Mouse (Mus musculus): Measurements from ENCODE around the gene Atf7.
"Not testable (repeated sequence)": the region's sequence is repeated elsewhere in the genome, so short reads cannot be mapped to it uniquely, and the experiment has no call there.

Atf7 gene

DNA sequence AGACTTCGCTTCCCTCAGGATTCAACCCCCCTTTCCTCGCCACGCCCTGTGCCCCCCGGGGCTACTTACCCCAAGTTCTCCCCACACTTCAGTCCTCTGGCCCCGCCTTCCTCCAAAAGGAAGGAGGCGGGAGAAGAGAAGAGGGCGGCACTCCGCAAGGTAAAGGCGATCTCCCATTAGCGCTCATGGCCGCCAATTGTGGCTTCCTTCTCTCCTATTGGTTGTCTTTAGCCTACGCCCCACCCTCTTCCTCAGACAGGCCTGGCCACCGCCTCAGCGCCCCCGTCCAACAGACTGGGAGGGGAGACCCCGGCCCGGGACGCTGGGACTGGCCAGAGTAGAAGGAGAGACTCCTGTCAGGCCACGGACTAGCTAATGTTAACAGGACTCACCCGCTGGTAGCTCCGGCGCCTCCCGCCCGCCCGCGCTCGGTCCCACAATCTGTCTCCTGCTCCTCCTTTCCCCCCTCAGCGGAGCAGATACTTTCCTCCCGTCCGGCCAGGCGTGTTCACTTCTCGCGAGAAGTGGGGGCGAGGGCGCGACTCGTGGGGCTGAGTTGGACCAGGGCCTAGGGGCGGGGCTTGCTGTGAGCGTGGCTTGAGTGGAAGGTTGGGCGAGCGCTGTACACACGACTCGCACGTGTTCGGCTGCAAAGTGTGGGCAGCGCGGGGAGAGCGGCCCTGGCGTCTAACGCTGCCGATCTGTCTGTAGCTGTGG is at the start of gene Atf7, which contains the start of gene Gm28047:
Atf7 (minus strand) TSS at position 495 of the 717 bp plus-strand sequence.
Gm28047 (minus strand) TSS at position 98 of the 717 bp plus-strand sequence.
- peak; percentile 100 for DNase-seq

DNA sequence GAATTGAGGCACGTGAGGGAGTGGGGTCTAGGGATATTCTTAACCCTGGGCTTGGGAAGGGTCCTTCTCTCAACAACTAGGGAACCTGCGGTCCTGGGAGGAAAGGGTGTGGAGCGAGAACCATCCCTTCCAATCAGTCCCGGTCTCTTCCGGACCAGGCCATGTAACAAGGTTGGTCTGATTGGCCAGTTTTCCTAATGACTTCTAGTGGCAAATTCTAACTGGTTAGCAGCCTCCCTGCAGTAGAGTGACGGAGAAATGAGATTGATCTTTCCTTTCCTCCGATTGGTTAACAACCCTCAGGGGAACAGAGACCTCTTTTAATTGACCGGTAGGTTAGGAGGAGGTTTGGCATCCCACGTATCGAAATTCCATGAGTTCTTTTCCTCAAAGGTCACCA is 48.3 kb upstream of the Atf7 start:
- peak; percentile 64 to 74 for DNase-seq

DNA sequence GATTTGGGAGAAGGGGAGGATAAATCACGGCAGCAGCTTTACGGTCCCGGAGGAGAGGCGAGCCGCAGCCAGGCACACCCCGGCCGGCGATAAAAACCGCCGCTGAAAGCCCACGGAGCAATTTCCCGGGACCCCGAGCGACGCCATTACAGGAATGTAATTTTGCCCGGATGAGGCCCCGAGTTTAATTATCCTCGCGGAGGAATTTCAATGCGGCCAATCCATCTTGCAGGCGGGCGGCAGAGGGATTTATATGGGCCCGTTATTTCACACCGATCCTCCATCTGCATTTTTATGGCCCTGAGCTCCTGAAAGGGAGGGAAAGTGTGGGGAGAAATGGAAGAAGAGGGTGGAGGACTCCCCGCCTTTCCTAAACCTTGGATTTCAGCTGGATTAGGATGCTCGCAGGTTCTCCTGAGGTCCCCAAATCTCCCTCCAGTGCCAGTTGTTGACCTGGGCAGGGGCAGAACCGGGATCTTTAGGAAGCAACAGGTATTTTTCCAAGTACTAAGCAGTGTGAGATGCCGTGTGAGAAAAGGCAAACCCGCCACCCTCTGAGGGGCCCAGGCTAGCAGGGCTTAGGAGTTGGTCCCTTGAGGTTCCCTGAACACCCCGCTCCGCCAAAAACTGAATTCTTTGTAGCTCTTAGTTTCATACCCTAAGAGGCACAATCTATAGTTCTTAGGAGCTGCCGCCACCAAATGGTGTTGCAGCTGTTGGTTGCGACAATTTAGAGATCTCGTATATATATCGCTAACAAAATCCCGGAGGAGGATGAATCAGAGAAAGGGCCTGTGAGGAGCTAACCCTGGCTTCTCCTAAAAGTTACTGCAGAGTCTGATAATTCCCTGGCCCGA is 47.2 kb upstream of the Atf7 start, which contains the start of gene Atp5g2:
Atp5g2 (minus strand) TSS at position 138 of the 857 bp plus-strand sequence.
- DNase-seq = peak; percentile 28 to 30

DNA sequence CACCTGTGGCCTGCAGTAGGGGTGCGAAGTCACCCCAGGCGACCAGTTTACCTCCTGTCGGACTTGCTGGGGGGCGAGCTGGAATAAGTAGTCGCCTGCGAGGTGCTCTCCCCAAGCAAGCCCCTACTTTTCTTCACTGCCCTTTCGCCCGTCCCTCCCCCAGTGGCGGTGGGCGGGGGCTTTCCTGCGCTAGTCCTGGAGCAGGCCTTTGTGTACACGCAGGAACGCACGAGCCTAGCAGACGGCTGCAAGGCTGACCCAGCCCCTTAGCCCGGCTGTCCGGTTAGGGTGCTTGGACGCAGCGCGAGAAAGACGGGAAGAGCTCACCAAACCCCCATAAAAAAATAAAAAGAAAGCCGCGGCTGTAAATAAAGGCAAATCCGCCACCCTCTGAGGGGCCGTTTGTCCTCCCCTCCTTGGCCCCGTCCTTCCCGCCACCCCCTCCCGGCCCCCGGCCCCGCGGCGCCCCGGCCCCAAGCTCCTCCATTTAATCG is 46.5 kb upstream of the Atf7 start:
- DNase-seq = peak; percentile 87 to 90

DNA sequence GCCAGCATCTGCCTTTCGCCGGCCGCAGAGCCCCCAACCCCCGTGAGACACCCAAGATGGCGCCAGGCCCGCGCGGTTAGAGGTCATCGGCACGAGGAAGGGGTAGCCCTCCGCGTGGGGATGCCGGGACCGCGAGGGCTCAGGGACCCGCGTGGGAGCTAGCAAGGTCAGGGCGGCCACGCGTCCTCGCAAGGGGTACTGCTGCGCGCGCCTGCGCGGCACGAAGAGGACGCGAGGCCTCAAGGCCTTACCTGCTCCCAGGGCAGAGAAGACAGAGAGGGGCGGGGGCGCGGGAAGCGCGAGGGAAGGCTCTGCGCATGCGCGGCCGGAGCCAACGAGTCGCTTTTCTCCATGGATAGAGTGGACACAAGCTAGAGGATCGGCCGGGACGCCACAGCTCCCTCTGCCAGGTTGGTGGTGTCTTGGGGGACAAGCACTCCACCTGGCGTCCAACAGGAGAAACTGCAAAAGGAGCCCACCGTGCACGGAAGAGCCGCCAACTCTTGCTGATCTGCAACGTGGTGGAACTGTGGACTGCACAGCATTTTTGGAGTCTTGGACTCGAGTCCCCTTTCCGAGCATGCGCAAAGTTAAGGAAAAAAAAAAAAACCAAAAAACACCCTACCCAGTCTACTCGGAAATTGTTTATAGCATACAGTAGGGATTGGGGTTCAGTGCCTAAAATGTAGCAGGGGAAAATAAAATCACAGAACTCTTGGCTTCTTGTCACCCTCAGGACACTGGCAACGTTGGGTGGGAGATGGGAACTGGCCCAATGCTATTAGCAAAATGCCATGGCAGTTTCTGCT is 45.7 kb upstream of the Atf7 start:
- peak; percentile 98 for DNase-seq

DNA sequence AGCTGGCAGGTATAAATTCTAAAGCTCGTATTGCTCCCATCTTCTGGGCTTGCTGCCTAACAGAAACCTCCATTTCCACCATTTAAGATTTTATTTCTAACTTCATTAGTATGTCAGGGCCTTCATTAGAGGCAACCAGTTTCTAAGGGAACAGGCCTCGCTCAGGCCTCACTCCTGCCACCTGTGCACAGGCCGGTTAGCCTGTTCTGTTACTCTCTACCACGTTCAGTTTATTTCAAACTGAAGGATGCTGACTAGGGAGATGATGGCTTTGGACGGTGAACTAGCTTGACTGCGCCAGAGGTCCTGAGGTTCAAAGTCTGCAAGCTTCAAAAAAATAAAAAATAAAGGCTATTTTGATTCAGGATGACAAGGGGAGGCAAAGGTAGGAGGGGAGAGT is 45.0 kb upstream of the Atf7 start:
- DNase-seq = no peak

DNA sequence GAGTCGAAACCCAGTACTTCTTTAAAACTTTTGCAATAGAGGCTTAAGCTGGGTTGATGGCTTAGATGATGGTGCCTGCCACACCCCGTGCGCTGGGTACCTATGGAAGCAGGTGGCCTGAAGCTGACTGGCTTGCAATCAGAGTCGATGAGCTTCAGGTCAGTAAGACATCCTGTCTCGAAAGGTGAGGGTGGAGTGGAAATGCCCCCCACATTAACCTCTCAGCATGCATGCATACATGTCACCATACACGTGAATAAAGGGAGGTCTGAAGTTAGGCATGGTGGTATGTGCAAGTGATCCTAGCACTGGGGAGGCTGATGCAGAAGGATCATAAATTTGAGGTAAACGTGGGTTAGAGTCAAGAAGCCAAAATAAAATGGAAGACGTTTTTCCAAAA is 44.3 kb upstream of the Atf7 start:
- no peak for DNase-seq

DNA sequence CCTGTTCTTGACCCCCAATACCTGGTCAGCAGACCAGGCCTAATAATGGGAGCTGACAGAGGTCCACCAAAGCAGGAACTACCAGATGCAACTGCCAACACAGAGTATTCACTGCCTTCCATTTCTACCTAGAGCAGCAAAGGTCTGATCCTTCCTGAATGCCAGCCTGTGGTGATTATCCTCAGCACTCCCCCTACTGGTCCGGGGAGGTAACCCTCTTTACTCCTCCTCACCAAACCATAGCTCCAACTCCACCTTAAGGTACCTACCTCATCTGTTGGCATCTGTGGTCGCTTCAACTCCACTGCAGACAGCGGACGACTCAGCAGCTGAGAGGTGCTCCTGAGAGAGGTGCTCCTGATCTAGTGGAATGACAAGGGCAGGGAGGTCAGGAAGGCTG is 40.2 kb upstream of the Atf7 start:
- DNase-seq = peak; percentile 39 to 62

DNA sequence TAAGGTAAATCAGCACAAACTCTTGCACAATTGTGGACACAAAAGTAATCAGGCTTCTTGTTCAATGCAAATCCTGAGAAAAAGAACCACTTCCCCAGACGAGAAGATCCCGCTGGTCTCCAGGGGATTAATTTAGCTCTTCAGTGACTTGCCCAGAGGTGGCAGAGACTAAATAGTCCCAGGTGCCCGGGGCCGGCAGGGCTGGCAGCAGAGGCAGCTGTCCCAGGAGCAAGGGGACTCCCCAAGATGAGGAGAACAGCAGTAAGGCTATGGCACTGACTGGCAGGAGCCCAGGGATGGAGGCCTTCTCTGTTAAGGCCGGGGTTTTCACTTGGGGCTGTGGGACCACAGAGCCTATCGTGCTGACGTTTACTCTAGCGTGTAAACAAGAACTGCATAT is 38.6 kb upstream of the Atf7 start:
- no peak for DNase-seq

DNA sequence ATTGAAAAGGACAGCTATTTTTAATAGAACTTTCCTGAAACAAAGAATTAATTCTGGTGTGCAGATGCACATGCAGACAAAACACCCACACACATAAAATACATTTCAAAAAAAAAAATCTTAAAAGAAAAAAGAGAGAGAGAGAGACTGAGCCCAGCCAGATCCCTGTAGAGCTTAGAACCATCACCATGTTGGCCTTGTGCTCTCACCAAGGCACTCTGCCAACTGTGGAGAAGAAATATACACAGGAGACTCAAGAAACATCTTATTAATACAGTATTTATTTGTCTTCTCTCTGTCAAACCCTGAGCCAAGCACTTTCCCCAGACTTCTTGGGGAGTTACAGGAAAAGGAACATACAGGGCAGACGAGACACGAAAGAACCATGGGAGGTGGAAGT is 37.3 kb upstream of the Atf7 start:
- not testable (repeated sequence) for DNase-seq

DNA sequence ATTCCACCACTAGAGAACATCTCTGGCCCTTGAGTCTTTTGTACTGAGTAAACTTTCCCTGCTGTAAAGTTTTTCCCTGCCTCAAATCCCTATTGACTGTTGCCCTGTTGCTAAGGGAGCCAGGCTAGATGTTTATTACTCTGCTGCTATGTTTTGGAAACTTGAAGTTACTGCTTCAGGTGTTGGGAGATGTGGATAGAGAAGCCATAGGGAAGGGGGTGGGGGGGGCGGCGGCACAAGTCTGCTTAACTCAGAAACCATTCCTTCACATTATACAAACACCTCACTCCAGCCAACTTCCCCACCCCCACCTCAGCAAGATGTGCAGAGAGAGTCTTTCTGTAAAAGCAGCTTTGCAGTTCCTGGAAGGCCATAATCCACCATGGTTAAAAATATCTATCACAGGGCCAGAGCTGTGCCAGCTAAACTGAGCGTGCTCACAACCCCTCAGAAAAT is 32.7 kb upstream of the Atf7 start:
- DNase-seq = peak in 1 of 2 experiments; percentile 16

DNA sequence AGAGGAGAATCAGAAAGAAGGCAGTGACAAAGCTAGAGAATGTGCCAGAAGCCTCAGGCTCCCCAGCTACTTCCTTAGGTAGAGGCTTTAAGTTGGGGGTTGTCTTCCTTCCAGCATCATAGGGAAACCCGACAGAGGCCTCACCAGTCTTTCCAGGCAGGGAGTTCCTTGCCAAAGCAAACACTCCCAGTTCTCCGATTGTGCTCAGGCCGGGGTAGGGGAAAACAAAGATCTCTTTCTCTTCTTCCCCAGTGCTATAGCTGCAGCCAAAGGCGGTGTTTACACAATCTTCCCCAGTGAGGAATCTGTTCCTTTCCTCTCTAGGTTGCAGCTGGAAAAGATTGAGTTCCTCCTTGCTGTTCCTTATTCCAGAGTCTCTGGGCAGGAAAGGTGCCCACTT is 31.4 kb upstream of the Atf7 start:
- peak; percentile 57 to 78 for DNase-seq

DNA sequence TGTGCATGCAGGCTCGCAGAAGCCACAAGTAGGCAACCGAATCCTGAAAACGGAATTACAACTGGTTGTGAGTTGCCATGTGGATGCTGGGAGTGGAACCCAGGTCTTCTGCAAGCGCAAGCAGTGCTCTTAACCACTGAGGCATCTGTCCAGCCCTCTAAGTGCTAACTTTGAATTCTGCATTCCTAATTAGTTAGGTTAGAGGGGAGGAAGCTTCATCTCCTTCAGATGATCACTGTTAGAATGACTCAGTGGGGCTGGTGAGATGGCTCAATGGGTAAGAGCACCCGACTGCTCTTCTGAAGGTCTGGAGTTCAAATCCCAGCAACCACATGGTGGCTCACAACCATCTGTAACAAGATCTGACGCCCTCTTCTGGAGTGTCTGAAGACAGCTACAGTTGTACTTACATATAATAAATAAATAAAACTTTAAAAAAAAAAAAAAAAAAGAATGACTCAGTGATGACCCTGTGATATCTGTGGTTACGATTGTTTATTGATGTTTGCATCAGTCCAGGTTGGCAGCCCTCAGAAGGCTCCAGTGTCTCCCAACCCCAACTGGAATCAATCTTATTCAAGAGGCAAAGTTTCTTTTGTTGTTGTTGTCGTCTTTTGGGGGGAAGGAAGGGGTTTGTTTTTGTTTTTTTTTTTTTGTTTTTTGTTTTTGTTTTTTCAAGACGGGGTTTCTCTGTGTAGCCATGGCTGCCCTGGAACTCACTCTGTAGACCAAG is 26.8 kb upstream of the Atf7 start:
- DNase-seq = not testable (repeated sequence)

DNA sequence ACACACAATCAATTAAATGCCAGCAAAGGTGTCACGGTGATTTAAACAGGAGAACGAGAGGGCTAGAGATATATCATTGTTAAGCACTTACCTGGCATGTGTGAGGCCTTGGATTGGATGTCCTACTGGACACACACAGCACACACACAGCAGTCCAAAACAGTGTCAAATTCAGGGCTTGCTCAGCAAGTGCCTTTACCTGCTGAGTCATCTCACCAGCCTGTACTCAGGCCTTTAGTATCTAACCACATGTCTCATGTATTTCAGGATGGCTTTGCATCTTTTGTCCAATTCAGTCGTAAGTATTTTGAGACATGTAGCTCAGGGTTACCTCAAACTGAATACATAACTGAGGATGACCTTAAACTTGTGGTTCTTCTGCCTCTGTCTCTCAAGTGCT is 25.8 kb upstream of the Atf7 start:
- DNase-seq = no peak

DNA sequence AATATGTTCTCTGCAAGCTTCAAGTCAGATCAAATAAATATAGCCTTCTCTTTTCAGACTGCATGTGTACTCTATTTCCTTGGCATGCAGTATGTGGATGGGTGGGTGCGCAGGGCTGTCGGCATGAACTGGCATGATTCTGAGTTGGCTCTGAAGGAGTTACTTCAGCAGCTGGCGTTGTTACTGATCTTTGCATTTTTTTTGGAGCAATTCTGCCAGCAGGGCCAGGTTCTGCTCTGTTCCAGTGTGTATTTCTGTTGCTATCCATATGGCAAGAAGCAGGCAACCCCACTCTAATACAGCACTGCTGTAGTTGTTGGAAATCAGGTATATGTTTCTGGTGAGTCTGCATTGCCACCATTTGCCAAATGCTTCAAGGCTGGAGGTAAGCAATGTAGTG is 10.6 kb upstream of the Atf7 start:
- no peak for DNase-seq

DNA sequence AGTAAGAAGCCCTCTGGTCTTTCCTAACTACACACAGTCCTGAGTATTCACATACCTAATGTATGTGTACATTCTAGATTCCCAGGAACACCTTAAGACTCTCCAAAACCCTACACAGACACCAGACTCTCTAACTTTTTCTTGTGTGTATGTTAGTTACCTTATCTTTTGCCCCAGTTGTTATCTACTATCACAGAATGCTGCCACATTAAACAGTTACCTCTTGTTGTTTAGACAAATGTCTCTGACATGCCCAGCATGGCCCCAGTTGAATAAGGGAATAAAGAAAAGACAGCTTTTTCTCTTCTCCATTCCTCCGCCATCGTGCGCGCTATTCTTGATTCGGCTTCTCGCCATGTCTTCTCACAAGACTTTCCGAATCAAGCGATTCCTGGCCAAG is 9.4 kb upstream of the Atf7 start:
- no peak for DNase-seq

DNA sequence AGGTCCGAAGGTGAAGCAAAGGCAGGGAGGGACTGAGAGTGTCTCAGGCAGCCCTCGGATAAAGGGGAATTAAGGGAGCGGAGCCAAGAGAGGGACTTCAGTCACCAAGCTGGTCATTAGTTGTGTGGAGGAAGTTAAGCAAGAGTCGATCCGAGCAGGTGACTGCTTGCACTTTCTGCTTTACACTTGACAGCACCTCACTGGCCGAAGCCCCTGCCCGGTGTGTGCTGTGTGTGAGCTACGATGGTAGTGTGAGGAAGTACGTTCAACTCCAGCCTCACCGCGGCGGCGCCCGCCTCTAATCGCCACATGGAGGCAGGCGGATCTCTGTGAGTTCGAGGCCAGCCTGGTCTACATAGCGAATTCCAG is 407 bp upstream of the Atf7 start:
- no peak for DNase-seq

DNA sequence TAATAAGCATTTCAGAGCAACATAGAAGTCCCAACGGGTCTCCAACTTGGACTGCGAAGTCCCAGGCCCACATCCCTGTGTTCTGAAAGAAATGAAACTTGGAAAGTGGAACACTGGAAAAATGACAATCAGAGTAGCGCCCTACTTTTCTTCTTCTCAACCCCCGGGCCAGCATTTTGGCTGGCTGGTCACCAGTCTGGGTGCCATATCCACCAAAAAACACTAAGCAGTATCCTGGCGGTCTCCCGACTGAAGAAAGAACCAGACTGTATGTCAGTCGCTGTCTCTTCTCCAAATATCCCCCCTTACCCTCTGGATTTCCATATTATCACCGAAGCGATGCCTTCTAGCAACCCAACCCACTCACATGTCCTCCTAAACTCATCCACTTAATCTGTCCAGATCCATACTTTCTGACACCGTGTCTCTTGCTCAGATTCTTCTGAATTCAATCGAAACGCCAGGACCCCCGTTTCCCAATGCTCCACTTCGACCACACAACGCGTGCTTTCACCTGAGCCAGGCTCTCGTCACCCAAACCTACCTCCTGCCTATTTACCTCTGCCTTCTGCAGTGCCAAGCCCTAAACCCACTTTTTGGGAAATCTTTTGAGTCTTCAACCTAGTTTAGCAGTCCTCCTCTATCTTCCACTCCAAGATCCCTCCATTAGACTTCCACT is 834 bp downstream of the Atf7 start:
- DNase-seq = peak in 1 of 2 experiments; percentile 13

DNA sequence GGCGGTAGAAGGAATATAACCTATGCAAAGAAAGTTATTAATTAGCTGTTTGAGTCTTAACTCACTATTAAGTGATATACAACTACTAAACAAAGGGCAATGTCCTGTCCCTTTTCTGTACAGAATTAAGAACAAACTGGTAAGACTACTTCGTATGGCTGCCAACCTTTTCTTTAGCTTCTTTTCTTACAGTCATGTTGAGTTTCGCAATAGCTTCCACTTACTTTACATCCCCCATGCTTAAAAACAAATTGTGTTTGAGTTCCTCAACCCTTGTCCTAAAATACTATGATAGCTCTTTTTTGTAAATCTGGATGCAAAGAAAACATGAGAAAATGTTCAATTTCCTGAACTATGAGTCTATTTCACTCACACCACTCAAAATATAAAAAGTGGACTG is 2.1 kb downstream of the Atf7 start:
- DNase-seq = no peak

DNA sequence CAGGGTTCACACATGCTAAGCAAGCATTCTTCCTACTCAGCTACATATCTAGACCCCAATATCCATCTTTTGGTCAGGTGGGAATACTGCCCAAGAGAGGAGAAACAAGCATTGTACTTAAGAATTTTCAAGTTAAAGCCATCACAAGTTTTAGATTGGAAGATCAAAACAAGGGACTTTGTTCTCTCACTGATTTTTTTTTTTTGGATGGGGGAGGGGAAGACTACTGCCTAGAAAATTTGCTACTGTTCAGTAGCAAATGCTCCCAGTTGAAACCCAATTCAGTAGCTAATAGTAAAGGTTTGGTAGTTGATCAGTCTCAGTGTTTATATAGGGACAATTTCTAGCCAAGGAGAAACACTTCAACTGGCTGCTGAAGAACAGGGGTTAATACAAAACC is 2.7 kb downstream of the Atf7 start:
- DNase-seq = no peak

DNA sequence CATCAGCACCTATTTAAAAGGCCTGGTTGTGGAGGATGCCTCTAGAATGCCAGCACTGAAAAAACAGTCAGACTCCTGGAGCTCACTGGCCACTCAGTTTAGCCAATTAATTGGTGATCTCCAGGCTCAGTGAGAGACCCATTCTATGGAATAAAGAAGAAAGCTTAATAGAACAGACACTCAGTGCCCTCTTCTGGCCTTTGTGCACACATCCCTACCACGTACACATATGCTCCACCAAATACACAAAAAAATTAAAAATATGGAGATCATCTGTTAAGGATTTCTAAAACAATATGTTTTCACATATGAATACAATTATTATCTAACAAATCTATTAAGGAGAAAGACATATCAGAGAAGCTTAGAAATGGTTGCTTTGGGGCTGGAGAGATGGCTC is 4.5 kb downstream of the Atf7 start:
- no peak for DNase-seq

DNA sequence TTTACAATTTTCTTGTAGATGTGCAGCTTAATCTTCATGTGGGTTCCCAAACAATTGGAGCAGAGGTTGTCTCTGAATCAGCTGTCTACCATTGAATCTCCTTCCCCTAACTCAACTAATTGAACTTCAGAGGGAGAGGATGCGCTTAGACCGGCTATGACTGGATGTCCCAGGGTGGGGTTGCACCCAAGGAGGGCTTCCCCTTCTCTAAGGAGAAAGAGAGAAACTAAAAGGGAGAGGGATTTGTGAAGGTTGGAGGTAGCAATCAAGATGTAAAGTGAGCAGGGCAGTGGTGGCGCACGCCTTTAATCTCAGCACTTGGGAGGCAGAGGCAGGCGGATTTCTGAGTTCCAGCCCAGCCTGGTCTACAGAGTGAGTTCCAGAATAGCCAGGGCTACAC is 5.8 kb downstream of the Atf7 start:
- no peak for DNase-seq
